Mouse (Mus musculus): Measurements from ENCODE around the gene Cct4. TPM values are rescaled to one million over a fixed set of nuclear protein-coding genes. Genes with fewer than 3 reads are reported as not detected.

The Cct4 gene
- total and polyA plus RNA-seq, 3 experiments, result 387 to 567 (median 552) TPM

DNA sequence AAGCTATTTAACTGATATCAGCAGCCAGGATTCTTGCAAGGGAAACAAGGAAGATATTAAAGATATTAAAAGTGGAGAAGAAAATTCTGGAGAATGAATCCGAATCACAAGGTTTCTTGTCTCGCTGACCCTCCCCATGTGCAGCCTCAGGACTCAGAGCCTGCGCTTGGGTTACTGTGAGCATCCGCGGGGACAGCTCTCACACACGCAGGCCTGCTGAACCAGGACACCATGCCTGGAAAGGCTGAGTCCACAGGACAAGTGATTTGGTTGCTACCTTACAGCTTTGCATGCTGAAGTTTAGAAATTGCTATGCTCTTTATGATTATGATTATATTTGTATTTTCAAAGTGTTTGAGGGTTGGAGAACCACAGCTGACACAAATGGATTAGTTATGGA, 39.1 kb downstream of the Cct4 start:
- Histone ChIP-seq H3K9me3 (replicated peaks; ENCODE audit: insufficient read depth, low read length) (no peaks in the 10 kb centered on the region), H3K27ac (ENCODE audit: control insufficient read depth, low read depth, low read length) (no peak overlapping the region), H3K79me2 (ENCODE audit: control insufficient read depth, insufficient read depth, low read length, poor library complexity) (no peaks in the 10 kb centered on the region), H3K4me1 (ENCODE audit: control insufficient read depth in 1 of 2, insufficient read depth in 2 of 2, low read length in 2 of 2) (peaks cover 6 to 7% of the 10 kb centered on the region in 2 experiments; a peak in 3 of 4 replicates), H3K36me3 (ENCODE audit: control insufficient read depth in 1 of 2, insufficient read depth in 2 of 2, low read length in 2 of 2) (peaks cover 0 to 6% of the 10 kb centered on the region in 2 experiments; a peak in 2 of 4 replicates), H3K27me3 (ENCODE audit: control insufficient read depth in 1 of 2, insufficient read depth in 2 of 2, low read length in 2 of 2) (no peaks in the 10 kb centered on the region), H3K4me3 (ENCODE audit: control insufficient read depth in 1 of 2, insufficient read depth in 1 of 2, low read depth in 2 of 2, low read length in 2 of 2) (no peak overlapping the region), H3K9ac (ENCODE audit: control insufficient read depth, low read depth, low read length, poor library complexity, severe bottlenecking) (no peak overlapping the region)
- TF ChIP-seq SIN3A (IDR thresholded peaks at IDR 0.05; ENCODE audit: low read length) (no peak), EP300 (IDR thresholded peaks at IDR 0.05; ENCODE audit: low read depth in 1 of 2, low read length in 2 of 2) (0 out of 4 replicates have a peak, but pooled peaks of 1 of the 2 experiments have one; percentile 2)
- DNase-seq (ENCODE audit: low read depth, low spot score), result no peak

DNA sequence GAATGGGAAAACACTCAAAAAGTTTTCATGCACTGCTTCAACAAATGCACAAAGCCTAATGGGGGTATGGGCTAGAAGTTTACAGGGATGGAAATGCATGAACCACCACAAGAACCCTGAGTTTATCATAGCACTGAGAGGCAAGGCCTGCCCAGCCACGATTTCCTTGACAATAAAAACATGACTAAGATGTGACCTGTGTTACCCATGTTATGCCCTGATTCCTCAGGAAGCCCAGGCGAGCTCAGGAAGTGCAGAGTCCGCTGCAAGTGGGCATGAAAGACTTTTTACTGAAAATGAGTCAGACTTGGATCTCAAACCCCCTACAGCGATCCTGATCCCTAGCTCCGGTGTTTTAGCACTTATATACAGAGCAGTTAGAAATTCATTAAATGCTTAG, 56.9 kb downstream of the Cct4 start:
- no peak for TF ChIP-seq NRF1 (IDR thresholded peaks at IDR 0.05; ENCODE audit: insufficient read depth, low read depth, low read length, poor library complexity, severe bottlenecking)
- TF ChIP-seq NELFE (IDR thresholded peaks at IDR 0.05; ENCODE audit: low read depth, low read length), result no peak
- no peak for TF ChIP-seq MYC (IDR thresholded peaks at IDR 0.05; ENCODE audit: low read depth, low read length)
- no peak for TF ChIP-seq ZNF384 (IDR thresholded peaks at IDR 0.05; ENCODE audit: low read depth, low read length)
- Histone ChIP-seq H3K4me1 (ENCODE audit: control insufficient read depth in 1 of 2, insufficient read depth in 2 of 2, low read length in 2 of 2) (no peaks in the 10 kb centered on the region), H3K27me3 (ENCODE audit: control insufficient read depth in 1 of 2, insufficient read depth in 2 of 2, low read length in 2 of 2) (no peaks in the 10 kb centered on the region; a peak in 1 of 4 replicates), H3K4me3 (ENCODE audit: control insufficient read depth in 1 of 2, insufficient read depth in 1 of 2, low read depth in 2 of 2, low read length in 2 of 2) (no peak overlapping the region), H3K27ac (ENCODE audit: control insufficient read depth, low read depth, low read length) (no peak overlapping the region), H3K9ac (ENCODE audit: control insufficient read depth, low read depth, low read length, poor library complexity, severe bottlenecking) (no peak overlapping the region), H3K36me3 (ENCODE audit: control insufficient read depth in 1 of 2, insufficient read depth in 2 of 2, low read length in 2 of 2) (no peaks in the 10 kb centered on the region), H3K79me2 (ENCODE audit: control insufficient read depth, insufficient read depth, low read length, poor library complexity) (no peaks in the 10 kb centered on the region), H3K9me3 (replicated peaks; ENCODE audit: insufficient read depth, low read length) (no peaks in the 10 kb centered on the region)
- no peak for DNase-seq (ENCODE audit: low read depth, low spot score)

DNA sequence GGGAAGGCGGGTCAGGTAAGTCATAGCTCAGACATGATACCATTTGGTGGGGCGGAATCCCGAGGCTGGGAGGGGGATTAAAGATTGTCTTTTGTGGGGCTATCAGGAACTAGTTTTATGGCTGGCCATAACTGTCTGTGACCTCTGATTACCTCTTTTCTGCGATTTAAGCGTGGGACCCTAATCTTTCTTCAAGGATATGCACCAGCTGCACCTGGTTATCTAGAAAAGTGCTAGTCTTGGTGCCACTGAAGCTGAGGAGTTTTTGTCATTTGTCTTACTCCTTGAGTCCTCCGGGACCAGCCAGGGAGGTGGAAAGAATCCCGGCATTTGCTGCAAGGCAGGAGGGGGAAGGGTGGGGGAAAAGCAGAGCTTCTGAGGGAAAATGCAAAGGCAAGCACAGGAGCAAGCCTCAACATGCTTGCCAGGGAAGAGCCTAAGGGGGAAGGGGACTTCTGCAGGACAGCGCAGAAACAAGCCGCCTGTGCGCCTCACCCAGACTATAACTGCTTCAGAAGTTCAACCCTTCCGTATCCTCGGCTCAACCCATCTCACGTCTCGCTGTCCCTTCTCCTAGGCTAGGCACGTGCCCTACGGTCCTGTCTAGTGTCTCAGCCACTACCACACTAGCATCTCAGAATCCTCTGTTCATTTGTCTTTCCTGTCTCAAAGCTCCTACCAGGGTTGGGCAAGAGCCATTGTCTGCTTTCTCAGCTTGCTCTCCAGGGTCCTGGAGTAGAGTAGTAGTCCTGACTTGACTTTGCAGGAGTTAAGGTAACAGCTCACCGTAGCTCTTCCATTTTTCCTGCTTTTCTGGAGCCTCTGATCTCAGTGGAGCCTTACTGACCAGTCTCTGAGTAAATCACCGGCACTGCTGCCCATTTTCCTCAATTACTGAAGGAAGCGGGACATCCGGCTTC, 57.6 kb downstream of the Cct4 start:
- H3K4me1 ChIP-seq (ENCODE audit: control insufficient read depth in 1 of 2, insufficient read depth in 2 of 2, low read length in 2 of 2), result no peaks in the 10 kb centered on the region
- no peak overlapping the region for H3K9ac ChIP-seq (ENCODE audit: control insufficient read depth, low read depth, low read length, poor library complexity, severe bottlenecking)
- H3K4me3 ChIP-seq (ENCODE audit: control insufficient read depth in 1 of 2, insufficient read depth in 1 of 2, low read depth in 2 of 2, low read length in 2 of 2), result no peak overlapping the region
- H3K79me2 ChIP-seq (ENCODE audit: control insufficient read depth, insufficient read depth, low read length, poor library complexity), result no peaks in the 10 kb centered on the region
- H3K27ac ChIP-seq (ENCODE audit: control insufficient read depth, low read depth, low read length), result no peak overlapping the region
- no peaks in the 10 kb centered on the region; a peak in 1 of 4 replicates for H3K27me3 ChIP-seq (ENCODE audit: control insufficient read depth in 1 of 2, insufficient read depth in 2 of 2, low read length in 2 of 2)
- no peaks in the 10 kb centered on the region for H3K9me3 ChIP-seq (replicated peaks; ENCODE audit: insufficient read depth, low read length)
- TF ChIP-seq E2F4 (IDR thresholded peaks at IDR 0.05; ENCODE audit: borderline replicate concordance, low read depth, low read length) (no peak), CHD1 (IDR thresholded peaks at IDR 0.05; ENCODE audit: low read depth, low read length) (no peak), SIN3A (IDR thresholded peaks at IDR 0.05; ENCODE audit: low read length) (no peak), BHLHE40 (IDR thresholded peaks at IDR 0.05; ENCODE audit: borderline replicate concordance, low read depth, low read length) (no peak), MAX (IDR thresholded peaks at IDR 0.05; ENCODE audit: low read length) (no peak), NRF1 (IDR thresholded peaks at IDR 0.05; ENCODE audit: insufficient read depth, low read depth, low read length, poor library complexity, severe bottlenecking) (no peak), ZKSCAN1 (IDR thresholded peaks at IDR 0.05; ENCODE audit: low read depth, low read length) (no peak), JUND (IDR thresholded peaks at IDR 0.05; ENCODE audit: low read depth, low read length) (no peak), GABPA (IDR thresholded peaks at IDR 0.05; ENCODE audit: low read depth, low read length) (no peak), MYC (IDR thresholded peaks at IDR 0.05; ENCODE audit: low read depth, low read length) (no peak), CTCF (IDR thresholded peaks at IDR 0.05 in 2 of 3, conservative IDR thresholded peaks at IDR 0.05 in 1 of 3; ENCODE audit: control insufficient read depth in 1 of 3, insufficient read depth in 1 of 3, low read depth in 2 of 3, low read length in 3 of 3, poor library complexity in 1 of 3, severe bottlenecking in 1 of 3) (no peak), ZC3H11A (IDR thresholded peaks at IDR 0.05; ENCODE audit: low read depth, low read length) (no peak)
- H3K36me3 ChIP-seq (ENCODE audit: control insufficient read depth in 1 of 2, insufficient read depth in 2 of 2, low read length in 2 of 2), result no peaks in the 10 kb centered on the region
- DNase-seq (ENCODE audit: low read depth, low spot score), result peak; percentile 30

All from MEL (cell line).